Mouse (Mus musculus): ENCODE data around the gene Rsph10b.
A peak's percentile ranks its signal among the peaks of the same experiment; 100 is the strongest.

Rsph10b gene

DNA sequence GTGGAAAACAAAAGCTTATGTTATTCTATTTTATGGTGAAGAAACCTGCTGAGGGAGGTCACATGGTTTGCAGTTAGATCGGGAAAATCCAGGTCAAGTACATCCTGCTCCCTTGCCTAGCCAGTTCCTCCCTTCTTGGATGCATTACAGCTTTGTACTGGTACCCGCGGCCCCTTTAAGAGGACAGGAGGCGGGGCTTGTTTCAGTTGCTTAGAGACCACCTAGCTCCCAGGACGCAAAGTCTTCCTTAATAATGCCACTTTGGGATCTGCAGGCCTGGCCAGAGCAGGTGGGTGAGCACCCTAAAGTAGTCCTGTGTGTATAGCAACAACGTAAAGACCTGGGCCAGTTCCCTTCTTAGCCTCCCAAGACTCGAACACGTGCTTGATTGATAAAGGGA, at the start of gene Rsph10b:
TSS of gene Rsph10b (plus strand) at position 205 of the 400 bp plus-strand sequence.
- DNase-seq (ENCODE audit: low spot score in 2 of 2): peak in 1 of 2 experiments; percentile 55

GRCm38 (mm10) chr5:143885274-143885673, 47.6 kb upstream of the Rsph10b start:
- no peak for DNase-seq (ENCODE audit: low spot score in 2 of 2)

DNA sequence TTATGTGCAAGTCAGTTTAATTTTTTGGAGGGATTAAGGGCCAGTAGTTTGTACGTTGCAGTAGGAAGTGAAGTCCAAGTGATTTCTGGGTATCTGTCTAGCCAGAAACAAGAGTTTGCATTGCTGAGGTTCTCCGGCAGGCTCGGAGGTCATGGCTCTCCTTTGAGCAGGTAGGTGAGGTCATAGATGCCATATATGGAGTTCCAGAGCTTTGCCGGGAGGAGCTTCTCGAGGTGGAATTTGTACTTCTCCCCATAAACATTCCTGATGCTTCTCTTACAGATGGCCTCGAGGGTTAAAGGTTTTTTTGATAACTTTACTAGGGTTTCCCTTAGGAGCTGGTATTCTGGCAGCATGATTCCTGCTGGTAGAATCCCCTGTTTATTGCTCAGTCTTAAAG, 42.1 kb upstream of the Rsph10b start:
- DNase-seq (ENCODE audit: low spot score in 2 of 2): no peak

DNA sequence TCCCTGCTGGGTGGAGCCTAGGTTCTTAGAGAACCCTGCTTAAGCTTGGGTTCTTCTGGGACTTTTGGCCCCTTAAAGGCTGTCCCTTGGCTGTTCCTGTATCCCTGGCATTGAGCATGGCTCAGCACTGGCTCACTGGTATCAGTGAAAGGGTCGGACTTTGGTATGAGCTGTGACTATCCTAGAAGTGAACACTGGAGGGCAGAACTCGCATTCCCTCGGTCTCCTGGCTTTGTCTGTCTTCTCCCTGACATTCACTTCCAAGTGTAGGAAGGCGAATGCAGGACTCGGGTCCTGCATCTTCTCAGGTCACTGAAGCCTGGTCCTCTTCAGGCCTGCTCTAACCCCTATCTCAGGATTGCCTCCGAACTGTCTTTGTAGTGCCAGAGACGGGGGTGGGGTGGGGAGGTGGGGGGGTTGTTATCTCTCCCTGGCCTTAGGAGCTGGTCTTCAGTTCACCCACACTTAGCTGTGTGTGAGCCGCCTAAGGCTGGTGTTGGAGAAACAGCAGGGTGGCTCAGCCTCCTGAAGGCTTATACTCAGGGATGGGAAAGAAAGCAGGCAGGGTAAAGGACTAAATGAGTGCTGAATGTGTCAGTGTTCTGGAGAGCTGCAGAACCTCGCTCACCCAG, 40.5 kb upstream of the Rsph10b start:
- DNase-seq (ENCODE audit: low spot score in 2 of 2): no peak

GRCm38 (mm10) chr5:143893396-143893795, 39.4 kb upstream of the Rsph10b start:
- no peak for DNase-seq (ENCODE audit: low spot score in 2 of 2)

- no peak for DNase-seq (ENCODE audit: low spot score in 2 of 2)
These were observed 35.1 kb upstream of the Rsph10b start, which contains the start of gene Ankrd61 for GRCm38 (mm10) chr5:143897635-143898330. Gene Ankrd61, minus strand, starts transcription at chr5:143897685.

DNA sequence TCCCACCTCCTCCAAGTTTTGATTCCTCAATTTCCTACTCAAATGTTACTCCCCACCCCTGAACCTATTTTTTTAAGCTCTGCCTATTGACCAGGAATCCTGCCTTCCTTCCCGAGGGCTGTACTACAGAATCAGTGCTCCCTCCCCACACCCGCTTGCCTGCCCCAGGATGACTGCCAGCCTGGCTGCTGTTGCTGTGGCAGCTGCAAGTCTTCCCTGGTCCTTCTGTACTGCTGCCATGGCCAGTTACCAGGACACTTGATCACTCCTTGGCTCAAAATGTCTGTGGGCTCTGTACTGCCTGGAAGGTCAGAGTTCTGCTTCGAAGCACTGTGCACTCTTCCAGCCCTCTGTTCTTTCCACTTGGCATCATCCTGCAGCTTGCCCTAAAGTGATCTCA, 30.7 kb upstream of the Rsph10b start:
- DNase-seq (ENCODE audit: low spot score in 2 of 2): no peak

DNA sequence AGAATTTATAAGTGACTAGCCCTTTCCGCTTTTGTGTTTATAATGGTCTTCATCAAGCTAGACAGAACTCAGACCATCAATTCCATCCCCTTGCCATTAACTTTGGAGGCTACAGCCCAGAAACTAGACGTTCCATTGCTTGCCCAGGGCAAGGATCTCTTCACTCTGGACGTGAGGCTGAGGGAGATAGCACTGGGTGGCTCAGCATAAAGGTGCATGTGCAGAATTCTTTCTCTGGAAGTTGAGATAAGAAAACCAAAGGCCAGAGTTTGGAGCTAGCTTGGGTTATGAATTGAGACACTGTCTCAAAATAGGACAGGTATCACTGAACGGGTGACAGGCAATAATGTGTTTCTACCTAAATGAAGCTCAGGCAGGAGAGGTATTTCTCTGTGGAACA, 29.0 kb upstream of the Rsph10b start:
- DNase-seq (ENCODE audit: low spot score in 2 of 2): no peak

DNA sequence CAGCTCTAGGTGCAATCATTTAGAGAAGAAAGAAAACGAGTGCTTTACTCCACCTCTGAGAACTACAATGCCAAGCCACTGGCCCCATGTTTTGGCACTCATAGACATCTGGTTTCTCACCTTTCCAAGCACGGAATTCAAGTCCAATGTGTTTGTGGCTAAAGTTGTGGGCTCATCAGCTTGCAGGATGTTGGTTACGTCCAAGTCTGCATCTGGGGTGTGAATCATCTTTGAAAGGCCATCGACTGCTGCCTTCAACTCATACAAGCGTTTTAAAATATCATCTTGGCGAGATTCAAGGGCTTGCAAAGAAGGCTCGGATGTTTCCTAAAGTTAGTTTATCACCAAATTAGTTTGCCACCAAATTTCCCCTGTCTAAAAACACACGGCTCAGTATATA, 26.4 kb upstream of the Rsph10b start:
- DNase-seq (ENCODE audit: low spot score in 2 of 2): no peak

GRCm38 (mm10) chr5:143908926-143909325, 23.9 kb upstream of the Rsph10b start:
- DNase-seq (ENCODE audit: low spot score in 2 of 2): no peak

- DNase-seq (ENCODE audit: low spot score in 2 of 2): peak; percentile 93
These were observed 23.1 kb upstream of the Rsph10b start, which contains the start of the genes Aimp2 and Pms2 for GRCm38 (mm10) chr5:143909417-143910400. Gene Aimp2, minus strand, starts transcription at chr5:143909847. Gene Pms2, plus strand, starts transcription at chr5:143909964.

DNA sequence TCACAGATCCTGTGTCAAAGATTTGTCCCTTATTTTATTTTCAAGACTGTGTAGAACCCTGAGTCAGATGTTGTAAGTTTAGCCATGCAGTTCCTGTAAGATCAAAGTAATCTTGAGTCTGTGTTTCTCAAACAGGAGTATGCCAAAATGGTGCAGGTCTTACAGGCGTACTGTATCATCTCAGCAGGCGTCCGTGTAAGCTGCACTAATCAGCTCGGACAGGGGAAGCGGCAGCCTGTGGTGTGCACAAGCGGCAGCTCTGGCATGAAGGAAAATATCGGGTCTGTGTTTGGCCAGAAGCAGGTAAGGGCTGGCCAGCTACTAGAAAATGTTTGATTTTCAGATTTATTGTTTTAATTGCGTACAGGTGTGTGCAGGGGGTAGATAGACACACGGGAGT, 16.6 kb upstream of the Rsph10b start:
- no peak for DNase-seq (ENCODE audit: low spot score in 2 of 2)

GRCm38 (mm10) chr5:143917418-143917817, 15.4 kb upstream of the Rsph10b start:
- DNase-seq (ENCODE audit: low spot score in 2 of 2): peak; percentile 56 to 74

- no peak for DNase-seq (ENCODE audit: low spot score in 2 of 2)
These were observed 14.7 kb upstream of the Rsph10b start for GRCm38 (mm10) chr5:143918120-143918519.

GRCm38 (mm10) chr5:143924781-143925452, 7.9 kb upstream of the Rsph10b start:
- peak in 1 of 2 experiments; percentile 41 for DNase-seq (ENCODE audit: low spot score in 2 of 2)

GRCm38 (mm10) chr5:143927875-143928274, 5.0 kb upstream of the Rsph10b start, which contains the start of gene Gm42421:
Gene Gm42421, plus strand, starts transcription at chr5:143928175.
- no peak for DNase-seq (ENCODE audit: low spot score in 2 of 2)

GRCm38 (mm10) chr5:143929291-143929690, 3.5 kb upstream of the Rsph10b start:
- no peak for DNase-seq (ENCODE audit: low spot score in 2 of 2)

DNA sequence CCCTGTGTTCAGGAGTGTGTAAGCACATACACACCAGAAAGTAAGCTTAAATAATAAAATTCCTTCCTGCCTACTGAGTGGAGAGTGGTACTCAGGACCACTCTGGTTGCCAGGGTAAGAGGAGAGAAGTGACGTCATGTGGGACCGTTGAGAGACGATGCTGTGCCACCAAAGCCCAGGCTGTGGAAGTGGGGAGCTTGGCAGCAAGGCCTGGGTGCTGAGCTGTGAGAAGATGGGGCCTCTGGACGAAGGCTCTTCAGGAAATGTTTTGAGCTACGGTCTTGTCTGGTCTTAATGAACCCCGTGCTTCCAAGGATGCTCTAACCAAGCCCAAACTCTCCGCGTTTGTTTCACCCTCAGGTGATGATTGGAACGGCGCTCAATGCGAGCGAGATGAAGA, 2.2 kb upstream of the Rsph10b start:
- DNase-seq (ENCODE audit: low spot score in 2 of 2): no peak

DNA sequence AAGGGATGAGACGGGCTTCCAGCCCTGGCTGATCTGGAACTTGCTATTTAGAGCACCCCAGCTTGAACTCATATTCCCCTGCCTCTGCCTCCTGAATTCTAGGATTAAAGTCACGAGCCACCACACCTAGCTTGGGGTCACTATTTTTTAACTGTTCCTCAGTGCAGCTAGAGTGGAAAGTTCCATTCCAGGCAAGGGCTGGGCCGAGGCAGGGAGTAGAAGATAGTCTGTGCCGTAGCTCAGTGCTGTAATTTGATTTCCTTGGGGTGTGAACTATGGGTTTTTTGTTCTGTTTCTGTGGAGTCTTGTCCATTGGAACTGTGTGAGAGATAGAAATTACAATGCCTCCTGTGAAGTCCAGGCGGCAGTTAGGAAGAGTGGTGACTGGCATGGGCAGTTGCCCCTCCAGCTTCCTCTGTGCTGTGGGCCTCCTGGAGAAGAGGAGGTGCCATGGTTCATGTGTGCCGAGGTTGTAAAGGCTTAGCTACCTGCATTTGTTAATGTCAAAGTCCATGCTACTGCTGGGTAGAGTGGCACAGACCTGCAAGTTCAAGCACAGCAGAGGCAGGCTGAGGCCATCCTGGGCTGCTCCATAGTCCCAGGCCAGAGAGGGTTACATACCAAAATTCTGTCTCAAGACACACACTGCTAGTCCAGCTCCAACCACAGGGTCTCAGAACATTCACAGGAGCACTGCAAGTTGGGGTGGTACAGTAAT, 813 bp upstream of the Rsph10b start:
- peak in 1 of 2 experiments; percentile 46 for DNase-seq (ENCODE audit: low spot score in 2 of 2)

DNA sequence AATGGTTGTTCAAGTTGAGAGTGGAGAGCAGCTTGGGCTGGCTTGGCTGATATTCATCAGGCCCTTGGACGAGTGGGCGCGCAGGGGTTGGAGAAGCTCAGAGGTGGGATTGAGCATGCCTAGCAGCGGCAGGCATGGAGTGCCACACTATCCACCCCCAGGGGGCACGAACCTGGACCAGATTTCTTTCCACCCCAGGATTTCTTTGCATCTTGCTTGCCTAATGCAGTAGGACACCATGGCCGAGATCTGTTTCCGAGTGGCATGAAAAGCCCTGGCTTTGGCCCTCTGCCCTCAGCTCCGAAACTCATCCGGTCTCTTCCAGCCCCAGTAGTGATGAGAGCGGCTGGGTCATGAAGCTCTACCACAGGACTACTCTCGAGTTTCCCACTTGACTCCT, 579 bp downstream of the Rsph10b start:
- DNase-seq (ENCODE audit: low spot score in 2 of 2): peak in 1 of 2 experiments; percentile 54

DNA sequence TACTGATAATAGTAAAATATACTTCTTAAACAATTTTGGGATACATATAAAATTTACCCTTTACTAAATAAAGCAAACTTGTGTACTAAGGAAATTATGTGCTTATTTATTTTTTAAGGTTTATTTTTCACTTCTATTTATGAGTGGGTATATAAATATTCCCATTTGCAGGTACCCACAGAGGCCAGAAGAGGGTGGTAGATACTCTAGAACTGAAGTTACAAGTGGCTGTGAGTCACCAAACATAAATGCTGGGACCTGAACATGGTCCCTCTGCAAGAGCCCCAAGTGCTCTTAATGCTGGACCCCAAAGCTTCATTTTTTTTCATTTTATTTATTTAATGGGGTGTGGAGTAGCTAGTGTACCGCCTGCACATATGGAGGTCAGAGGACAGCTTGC, 1.0 kb downstream of the Rsph10b start:
- DNase-seq (ENCODE audit: low spot score in 2 of 2): no peak
